Mouse (Mus musculus) erythroblast, embryonic 14.5 days (primary cell): ENCODE data around the gene Emc6.

Experiments
- GATA1 ChIP-seq: IDR thresholded peaks from 2 replicates; pipeline ENCODE4 v1.6.1; 2012; ENCODE audit warnings: low read length, inconsistent platforms, mixed read lengths
- TAL1 ChIP-seq: IDR thresholded peaks from 3 replicates; pipeline ENCODE4 v1.6.1; 2012; ENCODE audit warnings: low read length, inconsistent platforms, mixed read lengths

DNA sequence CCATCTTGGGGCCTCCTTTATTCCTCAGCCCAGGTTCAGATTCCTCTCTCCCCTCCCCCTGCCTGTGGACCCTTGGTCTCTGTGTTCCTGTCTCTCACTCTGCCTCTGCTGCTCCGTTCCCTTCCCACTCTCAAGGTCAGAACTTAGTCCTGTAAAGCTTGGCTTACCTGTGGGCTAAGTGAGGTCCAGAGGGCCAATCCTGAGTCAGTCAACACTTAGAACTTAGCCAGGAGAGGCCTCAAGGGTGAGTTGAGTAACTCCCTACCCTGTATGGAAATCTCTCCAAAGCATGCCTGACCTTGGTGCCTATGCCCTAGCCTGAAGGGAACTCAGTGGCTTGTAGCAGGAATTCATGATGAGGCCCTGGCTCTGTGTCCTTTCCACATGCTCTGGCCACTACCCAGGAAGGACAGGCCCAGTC is 32.6 kb downstream of the Emc6 start:
- TF ChIP-seq GATA1 (no peak), TAL1 (no peak)
